Mouse (Mus musculus) myocyte (in vitro differentiated cells): ENCODE measurements around the gene BC030870. TPM values are rescaled to one million over a fixed set of nuclear protein-coding genes. Genes with fewer than 3 reads are reported as not detected.

Experiments used
- H3K27me3 ChIP-seq: one replicate; pipeline ENCODE4 v1.6.1; 2011; ENCODE audit not compliant: control insufficient read depth, insufficient read depth, insufficient read length
- H3K36me3 ChIP-seq: one replicate; pipeline ENCODE4 v1.6.1; 2011; ENCODE audit not compliant: control insufficient read depth, insufficient read depth
- H3K4me2 ChIP-seq: one replicate; pipeline ENCODE4 v1.6.1; 2011; ENCODE audit warnings: low read depth, control low read depth
- H3K4me3 ChIP-seq: one replicate; pipeline ENCODE4 v1.5.1; 2011; ENCODE audit warnings: mild to moderate bottlenecking, control low read depth, moderate library complexity
- H3K79me2 ChIP-seq: one replicate; pipeline ENCODE4 v1.6.1; 2011; ENCODE audit not compliant: control insufficient read depth, insufficient read depth
- H3ac ChIP-seq: one replicate; pipeline ENCODE4 v1.6.1; 2011; ENCODE audit not compliant: control insufficient read depth, insufficient read length
- CEBPB ChIP-seq: IDR thresholded peaks from 2 replicates; pipeline ENCODE4 v1.6.1; 2011; ENCODE audit warnings: mild to moderate bottlenecking, moderate library complexity; ENCODE audit not compliant: poor library complexity, insufficient read depth, severe bottlenecking
- E2F4 ChIP-seq: IDR thresholded peaks from one replicate; pipeline ENCODE4 v1.6.1; 2011; ENCODE audit warnings: mild to moderate bottlenecking, control low read depth, moderate library complexity; ENCODE audit not compliant: insufficient read depth
- MAX ChIP-seq: IDR thresholded peaks from one replicate; pipeline ENCODE4 v1.6.1; 2011; ENCODE audit warnings: low read depth, mild to moderate bottlenecking, control low read depth
- MYOD1 ChIP-seq, 3 experiments: IDR thresholded peaks; one replicate each; pipeline ENCODE4 v1.6.1; 2011; ENCODE audit warnings: control low read depth in 2 of 3, low read depth in 2 of 3, mild to moderate bottlenecking in 2 of 3, moderate library complexity in 1 of 3; ENCODE audit not compliant: insufficient read length in 2 of 3, control insufficient read depth in 1 of 3
- MYOG ChIP-seq, 3 experiments: IDR thresholded peaks; one replicate each; pipeline ENCODE4 v1.6.1; 2011; ENCODE audit warnings: control low read depth in 2 of 3, low read depth in 2 of 3, mild to moderate bottlenecking in 2 of 3; ENCODE audit not compliant: insufficient read length in 2 of 3, control insufficient read depth in 1 of 3, insufficient read depth in 1 of 3
- POLR2A ChIP-seq: IDR thresholded peaks from one replicate; pipeline ENCODE4 v1.6.1; 2011; ENCODE audit warnings: low read depth, mild to moderate bottlenecking, control low read depth, moderate library complexity; ENCODE audit not compliant: insufficient read length
- POLR2AphosphoS2 ChIP-seq: IDR thresholded peaks from one replicate; pipeline ENCODE4 v1.6.1; 2011; ENCODE audit warnings: low read depth, control low read depth; ENCODE audit not compliant: insufficient read length
- REST ChIP-seq: IDR thresholded peaks from one replicate; pipeline ENCODE4 v1.6.1; 2011; ENCODE audit warnings: mild to moderate bottlenecking, control low read depth, moderate library complexity; ENCODE audit not compliant: insufficient read depth, insufficient read length
- SRF ChIP-seq: IDR thresholded peaks from one replicate; pipeline ENCODE4 v1.6.1; 2011; ENCODE audit warnings: low read depth; ENCODE audit not compliant: control insufficient read depth, insufficient read length
- TCF12 ChIP-seq: IDR thresholded peaks from one replicate; pipeline ENCODE4 v1.6.1; 2011; ENCODE audit warnings: mild to moderate bottlenecking, control low read depth; ENCODE audit not compliant: poor library complexity, insufficient read depth, severe bottlenecking
- TCF3 ChIP-seq: IDR thresholded peaks from one replicate; pipeline ENCODE4 v1.6.1; 2011; ENCODE audit warnings: low read depth, control low read depth; ENCODE audit not compliant: insufficient read length
- USF1 ChIP-seq: IDR thresholded peaks from one replicate; pipeline ENCODE4 v1.6.1; 2011; ENCODE audit warnings: low read depth, mild to moderate bottlenecking, control low read depth, moderate library complexity
- polyA plus RNA-seq: library from polyadenylated mRNA; unstranded; fragments of >200 nt; fragmentation: generic; extraction: Trizol; gene quantifications from one replicate; pipeline ENCODE4 v1.2.1, GENCODE M21; 2012; ENCODE audit warnings: missing spikeins

BC030870 gene
- polyA plus RNA-seq, 1 experiment = not detected

- Histone ChIP-seq H3K4me3 (no peak overlapping the region), H3K36me3 (no peaks in the 10 kb centered on the region), H3ac (no peak overlapping the region), H3K4me2 (no peak overlapping the region), H3K79me2 (no peaks in the 10 kb centered on the region), H3K27me3 (no peaks in the 10 kb centered on the region)
- no peak for TF ChIP-seq MYOG (IDR thresholded peaks at IDR 0.05; ENCODE audit: control insufficient read depth in 1 of 3, insufficient read depth in 1 of 3, insufficient read length in 2 of 3, low read depth in 2 of 3)
These were observed 81.6 kb downstream of the BC030870 start for GRCm38 (mm10) chr8:65047801-65048200.

- Histone ChIP-seq H3ac (no peak overlapping the region), H3K4me3 (no peak overlapping the region), H3K4me2 (no peak overlapping the region), H3K27me3 (no peaks in the 10 kb centered on the region), H3K79me2 (no peaks in the 10 kb centered on the region), H3K36me3 (no peaks in the 10 kb centered on the region)
- TF ChIP-seq CEBPB = no peak
- TF ChIP-seq USF1 = no peak
- no peak for TF ChIP-seq TCF12
- no peak for TF ChIP-seq MAX
- no peak for TF ChIP-seq E2F4
- TF ChIP-seq REST = no peak
- TF ChIP-seq TCF3 = no peak
- TF ChIP-seq POLR2AphosphoS2 = no peak
- no peak for TF ChIP-seq MYOD1 (IDR thresholded peaks at IDR 0.05; ENCODE audit: control insufficient read depth in 1 of 3, insufficient read length in 2 of 3, low read depth in 2 of 3)
- TF ChIP-seq MYOG (IDR thresholded peaks at IDR 0.05; ENCODE audit: control insufficient read depth in 1 of 3, insufficient read depth in 1 of 3, insufficient read length in 2 of 3, low read depth in 2 of 3) = no peak
- TF ChIP-seq POLR2A = no peak
- TF ChIP-seq SRF = no peak
These were observed 82.2 kb downstream of the BC030870 start for GRCm38 (mm10) chr8:65047193-65047592.

GRCm38 (mm10) chr8:65046565-65046964 is 82.8 kb downstream of the BC030870 start:
- Histone ChIP-seq H3K27me3 (no peaks in the 10 kb centered on the region), H3K79me2 (no peaks in the 10 kb centered on the region), H3K4me3 (no peak overlapping the region), H3ac (no peak overlapping the region), H3K4me2 (no peak overlapping the region), H3K36me3 (no peaks in the 10 kb centered on the region)
- TF ChIP-seq USF1 (no peak), MAX (no peak), TCF3 (no peak), MYOG (IDR thresholded peaks at IDR 0.05; ENCODE audit: control insufficient read depth in 1 of 3, insufficient read depth in 1 of 3, insufficient read length in 2 of 3, low read depth in 2 of 3) (no peak), CEBPB (no peak), E2F4 (no peak), TCF12 (no peak), MYOD1 (IDR thresholded peaks at IDR 0.05; ENCODE audit: control insufficient read depth in 1 of 3, insufficient read length in 2 of 3, low read depth in 2 of 3) (no peak), POLR2AphosphoS2 (no peak), SRF (no peak), REST (no peak), POLR2A (no peak)

GRCm38 (mm10) chr8:65037117-65037533 is 92.2 kb downstream of the BC030870 start, which contains the start of gene Apela:
Gene Apela, minus strand, starts transcription at chr8:65037336.
- no peaks in the 10 kb centered on the region for H3K79me2 ChIP-seq
- H3K4me2 ChIP-seq = no peak within 1 kb of the TSS
- H3ac ChIP-seq = no peak within 1 kb of the TSS
- H3K36me3 ChIP-seq = no peaks in the 10 kb centered on the region
- no peak for TF ChIP-seq E2F4
- no peak for TF ChIP-seq POLR2A
- no peak for TF ChIP-seq MYOD1 (IDR thresholded peaks at IDR 0.05; ENCODE audit: control insufficient read depth in 1 of 3, insufficient read length in 2 of 3, low read depth in 2 of 3)
- no peak for TF ChIP-seq CEBPB
- no peak for TF ChIP-seq TCF3
- no peak for TF ChIP-seq MYOG (IDR thresholded peaks at IDR 0.05; ENCODE audit: control insufficient read depth in 1 of 3, insufficient read depth in 1 of 3, insufficient read length in 2 of 3, low read depth in 2 of 3)
- no peak for TF ChIP-seq REST
- TF ChIP-seq TCF12 = no peak
- TF ChIP-seq USF1 = no peak
- TF ChIP-seq SRF = no peak
- TF ChIP-seq POLR2AphosphoS2 = no peak
- no peak for TF ChIP-seq MAX
- no peak within 1 kb of the TSS for H3K4me3 ChIP-seq
- H3K27me3 ChIP-seq = no peaks in the 10 kb centered on the region

Other genes starting within 250 kb of the BC030870 start
- gene Tmem192, start 182.4 kb downstream of the BC030870 start, polyA plus RNA-seq = 38.5 TPM
- not detected for gene Trim75, start 141.7 kb downstream of the BC030870 start, polyA plus RNA-seq
- gene Trim61, start 111.0 kb downstream of the BC030870 start, polyA plus RNA-seq = not detected
- not detected for gene Trim60, start 111.0 kb downstream of the BC030870 start, polyA plus RNA-seq
- gene Apela, start 92.2 kb downstream of the BC030870 start, polyA plus RNA-seq = not detected
- not detected for gene Gm10663, start 54.5 kb downstream of the BC030870 start, polyA plus RNA-seq